Mouse (Mus musculus): ENCODE measurements at regions not wholly inside any gene's neighbourhood (a gene's known extent, or its start where the extent isn't known, plus 50 kb on each side); places are given as distances from the start of the nearest gene placed in this dataset.

DNA sequence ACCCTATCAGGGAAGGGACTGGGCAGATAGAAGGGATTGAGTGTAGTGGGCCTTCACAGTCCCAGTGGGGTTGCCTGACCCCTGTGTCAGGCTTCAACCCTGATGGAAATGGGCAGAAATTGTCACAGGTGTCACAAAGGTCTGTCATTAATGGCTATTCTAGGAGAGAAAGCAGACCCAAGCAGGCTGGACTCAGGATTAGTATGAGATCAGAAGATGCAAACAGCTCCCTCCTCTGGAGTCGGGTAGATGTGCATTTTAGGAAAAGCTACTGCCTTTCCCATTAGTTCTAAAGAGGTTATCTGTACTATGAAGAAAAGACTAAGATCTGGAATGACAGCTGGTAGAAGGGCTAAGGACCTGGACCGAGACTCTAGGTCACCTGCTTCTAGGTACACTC is 346.9 kb upstream of the Nfe2l3 start:
- ATAC-seq: no peak
- H3K4me1 ChIP-seq (replicated peaks): no peaks in the 10 kb centered on the region
- H3K9me3 ChIP-seq: no peaks in the 10 kb centered on the region
- no peak overlapping the region for H3K9ac ChIP-seq
- H3K27ac ChIP-seq: no peak overlapping the region
- H3K36me3 ChIP-seq: no peaks in the 10 kb centered on the region
- no peaks in the 10 kb centered on the region for H3K27me3 ChIP-seq (replicated peaks)
- H3K4me2 ChIP-seq (replicated peaks): no peak overlapping the region
- no peak overlapping the region for H3K4me3 ChIP-seq (replicated peaks)
- 52% methylated on average over 2 of the region's 2 CpGs for WGBS

DNA sequence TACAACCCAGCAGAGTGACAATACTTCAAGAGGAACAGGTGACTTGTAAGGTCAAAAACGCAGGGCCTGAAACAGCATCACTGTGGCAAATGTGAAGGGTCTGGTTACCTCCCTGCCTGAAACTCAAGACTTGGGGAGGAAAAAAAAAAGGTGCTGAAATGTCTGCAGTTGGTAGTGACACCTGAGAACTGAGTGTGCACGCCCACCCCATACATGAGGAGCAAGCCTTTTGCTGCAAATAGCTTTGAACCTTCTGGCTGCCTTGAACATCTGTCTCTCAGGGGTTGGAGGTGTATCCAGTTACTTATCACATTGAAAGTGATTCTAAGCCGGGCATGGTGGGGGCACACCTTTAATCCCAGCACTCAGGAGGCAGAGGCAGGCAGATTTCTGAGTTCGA is 346.1 kb upstream of the Nfe2l3 start:
- Histone ChIP-seq H3K4me1 (replicated peaks) (no peaks in the 10 kb centered on the region), H3K27ac (no peak overlapping the region), H3K27me3 (replicated peaks) (no peaks in the 10 kb centered on the region), H3K4me2 (replicated peaks) (no peak overlapping the region), H3K4me3 (replicated peaks) (no peak overlapping the region), H3K9me3 (no peaks in the 10 kb centered on the region), H3K9ac (no peak overlapping the region), H3K36me3 (no peaks in the 10 kb centered on the region)
- ATAC-seq: no peak
- WGBS: 88% methylated on average over 4 of the region's 4 CpGs

DNA sequence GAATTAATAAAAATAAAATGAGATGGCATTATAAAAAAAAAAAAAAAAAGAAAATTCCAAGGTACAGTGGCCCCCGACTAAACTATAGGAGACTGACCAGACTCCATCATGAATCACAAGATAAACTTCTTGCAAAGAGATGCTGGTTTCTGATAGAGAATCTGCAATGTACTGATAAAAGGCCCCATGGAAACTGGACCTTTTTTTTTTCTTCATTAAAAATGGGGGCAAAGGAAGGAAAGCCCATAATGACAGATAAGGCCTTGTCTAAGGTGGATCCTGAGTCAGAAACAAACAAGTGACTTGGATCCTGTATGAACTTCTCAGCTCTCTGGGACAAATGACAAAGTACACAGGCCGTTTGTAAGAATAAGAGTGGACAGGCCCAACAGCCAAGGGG is 344.7 kb upstream of the Nfe2l3 start:
- H3K4me2 ChIP-seq (replicated peaks): no peak overlapping the region
- no peaks in the 10 kb centered on the region for H3K36me3 ChIP-seq
- H3K4me1 ChIP-seq (replicated peaks): no peaks in the 10 kb centered on the region
- H3K27ac ChIP-seq: no peak overlapping the region
- no peak overlapping the region for H3K4me3 ChIP-seq (replicated peaks)
- no peak overlapping the region for H3K9ac ChIP-seq
- no peak for ATAC-seq
- no peaks in the 10 kb centered on the region for H3K27me3 ChIP-seq (replicated peaks)
- WGBS: 71% methylated on average over 2 of the region's 2 CpGs
- H3K9me3 ChIP-seq: no peaks in the 10 kb centered on the region

DNA sequence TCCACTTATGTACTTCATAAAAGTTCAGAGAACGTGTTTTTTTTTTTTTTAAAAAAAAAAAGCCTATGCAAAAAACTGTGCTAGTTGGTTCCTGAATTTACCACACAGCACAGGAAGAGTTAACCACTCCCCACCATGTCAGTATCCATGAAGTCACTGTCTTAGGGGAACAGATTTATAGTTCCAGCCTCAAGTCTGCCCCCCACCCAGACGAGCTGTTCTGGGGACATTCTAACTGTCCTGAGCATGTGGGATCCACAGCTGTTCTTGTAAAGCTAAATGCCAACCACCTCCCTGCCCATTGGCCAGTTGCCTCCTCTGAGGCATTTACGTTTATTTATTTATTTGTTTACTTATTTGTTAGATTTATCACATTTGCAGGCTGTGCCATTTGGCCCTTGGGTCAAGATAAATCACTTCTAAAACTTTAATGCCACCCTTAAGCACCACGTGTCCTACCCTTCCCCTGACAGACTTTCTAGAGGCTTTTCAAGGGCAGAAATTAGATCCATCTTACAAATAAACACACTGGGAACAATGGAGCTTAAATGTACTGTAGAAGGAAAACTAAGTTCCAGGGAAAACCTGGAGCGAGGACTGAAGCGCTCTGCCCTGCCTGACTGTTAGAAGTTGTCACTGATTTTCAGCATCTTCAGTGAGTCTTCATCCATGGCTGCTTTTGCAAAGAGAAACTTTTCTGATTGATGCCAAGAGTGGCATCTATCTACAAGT is 343.7 kb upstream of the Nfe2l3 start:
- Histone ChIP-seq H3K4me1 (replicated peaks) (no peaks in the 10 kb centered on the region), H3K9me3 (no peaks in the 10 kb centered on the region), H3K27ac (no peak overlapping the region), H3K9ac (no peak overlapping the region), H3K36me3 (no peaks in the 10 kb centered on the region), H3K27me3 (replicated peaks) (no peaks in the 10 kb centered on the region), H3K4me3 (replicated peaks) (no peak overlapping the region), H3K4me2 (replicated peaks) (no peak overlapping the region)
- 47% methylated on average over 6 of the region's 6 CpGs for WGBS
- no peak for ATAC-seq

- 88% methylated on average over 4 of the region's 4 CpGs for WGBS
- H3K4me3 ChIP-seq (replicated peaks): no peak overlapping the region
- no peak overlapping the region for H3K4me2 ChIP-seq (replicated peaks)
- ATAC-seq: no peak
- no peak overlapping the region for H3K9ac ChIP-seq
- H3K36me3 ChIP-seq: no peaks in the 10 kb centered on the region
- no peak overlapping the region for H3K27ac ChIP-seq
- no peaks in the 10 kb centered on the region for H3K9me3 ChIP-seq
- H3K4me1 ChIP-seq (replicated peaks): no peaks in the 10 kb centered on the region
- no peaks in the 10 kb centered on the region for H3K27me3 ChIP-seq (replicated peaks)
Observed at GRCm38 (mm10) chr6:51093196-51093595, 339.3 kb upstream of the Nfe2l3 start.

DNA sequence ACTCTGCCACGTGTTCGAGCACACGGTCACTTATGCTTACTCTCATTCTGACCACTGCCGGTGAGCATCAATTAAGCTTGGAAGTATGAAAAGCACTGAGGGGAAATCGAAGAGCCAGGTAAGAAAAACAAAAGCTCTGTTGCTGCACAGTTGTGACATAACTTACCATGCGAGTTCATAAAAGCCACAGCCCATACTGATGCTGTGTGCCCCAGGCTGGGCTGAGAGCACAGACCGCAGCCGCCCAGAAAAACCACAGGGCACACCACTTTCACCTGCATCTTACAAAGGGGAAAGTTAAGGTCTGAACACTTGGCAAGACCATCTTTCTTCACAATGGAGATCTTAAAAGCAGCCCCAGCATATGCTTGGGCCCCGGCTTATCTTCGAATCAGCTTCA is 338.2 kb upstream of the Nfe2l3 start:
- H3K4me2 ChIP-seq (replicated peaks): no peak overlapping the region
- WGBS: 88% methylated on average over 10 of the region's 10 CpGs
- no peak overlapping the region for H3K4me3 ChIP-seq (replicated peaks)
- H3K9ac ChIP-seq: no peak overlapping the region
- no peak overlapping the region for H3K27ac ChIP-seq
- no peaks in the 10 kb centered on the region for H3K4me1 ChIP-seq (replicated peaks)
- no peaks in the 10 kb centered on the region for H3K36me3 ChIP-seq
- ATAC-seq: no peak
- no peaks in the 10 kb centered on the region for H3K27me3 ChIP-seq (replicated peaks)
- no peaks in the 10 kb centered on the region for H3K9me3 ChIP-seq

- Histone ChIP-seq H3K4me2 (replicated peaks) (no peak overlapping the region), H3K9ac (no peak overlapping the region), H3K27ac (no peak overlapping the region), H3K9me3 (no peaks in the 10 kb centered on the region), H3K27me3 (replicated peaks) (no peaks in the 10 kb centered on the region), H3K4me3 (replicated peaks) (no peak overlapping the region), H3K4me1 (replicated peaks) (no peaks in the 10 kb centered on the region), H3K36me3 (no peaks in the 10 kb centered on the region)
- 74% methylated on average over 6 of the region's 6 CpGs for WGBS
- no peak for ATAC-seq
Observed at GRCm38 (mm10) chr6:51097488-51097887, 335.0 kb upstream of the Nfe2l3 start.

DNA sequence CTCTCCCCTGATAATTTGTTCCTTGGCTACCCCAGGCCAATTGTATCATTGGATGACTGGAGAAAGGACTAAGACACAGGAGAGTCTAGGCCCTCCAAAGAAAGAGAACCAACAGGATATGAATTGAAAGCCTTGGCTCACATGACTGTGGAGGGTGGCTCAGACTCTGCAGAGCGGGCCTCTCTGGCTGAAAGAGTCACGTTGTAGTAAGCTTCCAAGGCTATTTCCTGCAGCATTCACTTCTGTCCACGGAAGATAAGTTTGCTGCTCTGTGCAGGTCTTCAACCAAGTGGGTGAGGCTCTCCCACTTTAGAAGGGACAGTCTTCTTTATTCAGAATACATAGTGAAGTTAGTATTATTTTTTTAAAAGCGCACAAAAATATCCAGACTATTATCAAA is 332.1 kb upstream of the Nfe2l3 start:
- no peaks in the 10 kb centered on the region for H3K9me3 ChIP-seq
- H3K4me3 ChIP-seq (replicated peaks): no peak overlapping the region
- H3K36me3 ChIP-seq: no peaks in the 10 kb centered on the region
- no peak for ATAC-seq
- no peak overlapping the region for H3K4me2 ChIP-seq (replicated peaks)
- H3K9ac ChIP-seq: no peak overlapping the region
- 70% methylated on average over 4 of the region's 4 CpGs for WGBS
- H3K27ac ChIP-seq: no peak overlapping the region
- peaks cover 4% of the 10 kb centered on the region; the same call in 1 of the 2 replicates for H3K4me1 ChIP-seq (replicated peaks)
- H3K27me3 ChIP-seq (replicated peaks): no peaks in the 10 kb centered on the region

GRCm38 (mm10) chr6:51103236-51103635 is 329.2 kb upstream of the Nfe2l3 start:
- no peak overlapping the region for H3K9ac ChIP-seq
- 28% methylated on average over 4 of the region's 4 CpGs for WGBS
- no peak overlapping the region for H3K4me2 ChIP-seq (replicated peaks)
- H3K4me3 ChIP-seq (replicated peaks): no peak overlapping the region
- H3K4me1 ChIP-seq (replicated peaks): peaks cover 4% of the 10 kb centered on the region; the same call in 1 of the 2 replicates
- H3K27me3 ChIP-seq (replicated peaks): no peaks in the 10 kb centered on the region
- no peak for ATAC-seq
- peak overlapping the region; percentile 37 for H3K27ac ChIP-seq
- no peaks in the 10 kb centered on the region for H3K9me3 ChIP-seq
- H3K36me3 ChIP-seq: no peaks in the 10 kb centered on the region

DNA sequence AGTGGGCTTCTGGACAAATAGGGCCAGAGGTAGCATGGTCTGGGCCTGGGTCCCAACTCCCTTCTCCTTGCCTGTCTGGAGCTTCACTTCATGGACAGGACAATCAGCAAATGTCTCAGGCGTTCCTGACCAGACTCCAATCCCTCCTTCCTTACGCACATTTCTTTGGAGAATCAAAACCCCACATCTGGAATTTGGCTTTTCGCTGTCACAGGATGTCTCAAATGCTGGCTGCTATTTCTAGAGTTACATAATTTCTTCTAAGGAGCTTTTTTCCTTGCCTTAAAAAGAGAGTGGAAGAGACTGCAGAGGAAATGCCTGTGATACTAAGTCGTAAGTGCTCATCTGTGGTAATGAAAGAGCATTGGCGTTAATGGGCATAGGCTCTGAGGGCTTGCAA is 328.1 kb upstream of the Nfe2l3 start:
- H3K4me3 ChIP-seq (replicated peaks): no peak overlapping the region
- no peak overlapping the region for H3K4me2 ChIP-seq (replicated peaks)
- peaks cover 7% of the 10 kb centered on the region; the same call in 1 of the 2 replicates for H3K4me1 ChIP-seq (replicated peaks)
- H3K9me3 ChIP-seq: no peaks in the 10 kb centered on the region
- 74% methylated on average over 5 of the region's 5 CpGs for WGBS
- no peak for ATAC-seq
- H3K9ac ChIP-seq: no peak overlapping the region
- no peaks in the 10 kb centered on the region for H3K36me3 ChIP-seq
- no peaks in the 10 kb centered on the region for H3K27me3 ChIP-seq (replicated peaks)
- H3K27ac ChIP-seq: no peak overlapping the region

DNA sequence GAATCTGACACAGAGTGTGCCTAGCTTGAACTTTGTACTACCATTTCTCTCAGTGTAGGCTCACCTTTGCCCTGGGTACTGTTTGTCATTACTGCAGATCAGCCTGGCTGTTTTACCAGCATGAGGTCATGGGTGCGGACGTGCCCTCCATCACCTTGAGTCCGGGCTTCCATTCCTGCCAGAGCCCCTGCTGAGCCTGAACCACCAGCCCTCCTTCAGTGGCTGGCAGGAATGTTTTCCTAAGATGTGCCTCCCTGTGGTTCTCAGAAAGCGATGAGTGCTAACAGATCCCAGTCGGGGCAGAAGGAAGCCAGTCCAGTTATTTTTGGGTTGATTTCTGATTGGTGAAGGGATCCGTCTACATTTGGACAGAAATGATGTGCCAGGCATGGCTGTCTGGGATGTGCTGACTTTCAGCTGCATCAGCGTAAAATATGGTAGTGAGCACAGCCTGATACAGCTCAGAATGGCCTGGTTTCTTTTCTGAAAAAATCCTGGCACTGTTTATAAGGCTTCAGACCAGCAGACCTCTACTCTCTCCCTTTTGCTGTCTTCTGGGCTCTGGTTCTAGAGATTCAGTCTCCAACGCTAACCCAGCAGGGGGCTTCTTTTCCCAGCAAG is 324.0 kb upstream of the Nfe2l3 start:
- WGBS: 40% methylated on average over 8 of the region's 8 CpGs
- H3K9ac ChIP-seq: no peak overlapping the region
- H3K36me3 ChIP-seq: no peaks in the 10 kb centered on the region
- no peak overlapping the region for H3K4me2 ChIP-seq (replicated peaks)
- no peak overlapping the region for H3K4me3 ChIP-seq (replicated peaks)
- H3K4me1 ChIP-seq (replicated peaks): 0 out of 2 replicates have a peak, but pooled peaks cover 3% of the 10 kb centered on the region
- no peak for ATAC-seq
- no peaks in the 10 kb centered on the region for H3K9me3 ChIP-seq
- no peak overlapping the region; the same call in 1 of the 2 replicates for H3K27ac ChIP-seq
- H3K27me3 ChIP-seq (replicated peaks): no peaks in the 10 kb centered on the region

DNA sequence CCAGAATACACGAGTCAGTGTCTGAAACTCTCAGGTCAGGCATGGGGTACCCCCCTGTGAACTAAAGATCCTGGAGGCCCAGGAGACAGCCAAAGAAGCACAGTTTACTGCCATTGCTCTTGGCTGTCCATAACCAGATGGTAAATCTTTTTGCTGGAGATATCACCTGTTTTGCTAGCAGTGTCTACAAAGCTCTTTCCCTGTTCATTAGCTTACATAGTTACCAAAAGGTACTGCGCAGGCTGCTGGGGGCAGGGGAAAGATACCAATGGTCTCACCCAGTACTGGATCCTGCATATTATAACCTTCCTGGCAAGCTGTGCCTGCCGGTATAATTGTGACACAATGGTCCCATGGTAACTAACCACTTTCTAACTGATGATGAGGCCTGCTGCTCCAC is 321.9 kb upstream of the Nfe2l3 start:
- 93% methylated on average over 3 of the region's 3 CpGs for WGBS

More for the DNA sequence above, 321.9 kb upstream of the Nfe2l3 start:
- Histone ChIP-seq H3K9me3 (no peaks in the 10 kb centered on the region), H3K4me3 (replicated peaks) (no peak overlapping the region), H3K36me3 (no peaks in the 10 kb centered on the region), H3K27me3 (replicated peaks) (no peaks in the 10 kb centered on the region), H3K4me1 (replicated peaks) (0 out of 2 replicates have a peak, but pooled peaks cover 3% of the 10 kb centered on the region), H3K27ac (no peak overlapping the region), H3K4me2 (replicated peaks) (no peak overlapping the region), H3K9ac (no peak overlapping the region)
- no peak for ATAC-seq
